Mouse (Mus musculus) intestine, embryonic 15.5 days (tissue): ENCODE results near the gene Tmem198. TPM values are rescaled to one million over a fixed set of nuclear protein-coding genes. Genes with fewer than 3 reads are reported as not detected.

ENCODE experiments used
- ATAC-seq: fragments of 200-750 bp; cut with Nextera tagmentation; 2 replicates; pipeline ENCODE4 v1.8.0; 2017; ENCODE audit warnings: moderate TSS enrichment, moderate library complexity
- H3K27ac ChIP-seq: fragments of 300-500 bp; sonication (generic); 2 replicates; pipeline ENCODE4 v1.5.1; 2015; ENCODE audit warnings: mild to moderate bottlenecking, inconsistent platforms
- H3K27me3 ChIP-seq: fragments of 300-500 bp; sonication (generic); replicated peaks from 2 replicates; pipeline ENCODE4 v1.6.1; 2015; ENCODE audit warnings: inconsistent platforms
- H3K36me3 ChIP-seq: fragments of 300-500 bp; sonication (generic); 2 replicates; pipeline ENCODE4 v1.6.1; 2015; ENCODE audit warnings: inconsistent platforms
- H3K4me1 ChIP-seq: fragments of 300-500 bp; sonication (generic); replicated peaks from 2 replicates; pipeline ENCODE4 v1.6.1; 2015; ENCODE audit warnings: inconsistent platforms
- H3K4me2 ChIP-seq: fragments of 300-500 bp; sonication (generic); replicated peaks from 2 replicates; pipeline ENCODE4 v1.6.1; 2015; ENCODE audit warnings: mild to moderate bottlenecking, inconsistent platforms
- H3K4me3 ChIP-seq: fragments of 300-500 bp; sonication (generic); replicated peaks from 2 replicates; pipeline ENCODE4 v1.5.1; 2015; ENCODE audit warnings: inconsistent platforms
- H3K9ac ChIP-seq: fragments of 300-500 bp; sonication (generic); 2 replicates; pipeline ENCODE4 v1.6.1; 2015; ENCODE audit warnings: inconsistent platforms
- H3K9me3 ChIP-seq: fragments of 300-500 bp; sonication (generic); 2 replicates; pipeline ENCODE4 v1.6.1; 2016; ENCODE audit warnings: inconsistent platforms
- WGBS: fragments of 180-500 bp; shearing (Covaris S2); methylation state at CpG from one replicate; pipeline ENCODE4 v1.1.7; 2015; 5-methylcytosine and 5-hydroxymethylcytosine counted together
- polyA plus RNA-seq: library from polyadenylated mRNA; unstranded; fragments of >200 nt; fragmentation: Nextera tagmentation; extraction: Ambion mirVana; gene quantifications from 2 replicates; pipeline ENCODE4 v1.2.1, GENCODE M21; 2015

Gene Tmem198
- polyA plus RNA-seq, 1 experiment from 2014 or later: 2.2 TPM

GRCm38 (mm10) chr1:75533325-75534252 lies 54.3 kb downstream of the Tmem198 start:
- WGBS: 87% methylated on average over 19 of the region's 19 CpGs
- H3K4me3 ChIP-seq: no peak overlapping the region
- no peak for ATAC-seq

More at GRCm38 (mm10) chr1:75533325-75534252, 54.3 kb downstream of the Tmem198 start:
- no peaks in the 10 kb centered on the region for H3K27me3 ChIP-seq
- no peaks in the 10 kb centered on the region for H3K9me3 ChIP-seq
- H3K4me2 ChIP-seq: no peak overlapping the region
- no peak overlapping the region for H3K27ac ChIP-seq
- no peak overlapping the region for H3K9ac ChIP-seq
- peaks cover 7% of the 10 kb centered on the region for H3K36me3 ChIP-seq
- H3K4me1 ChIP-seq: no peaks in the 10 kb centered on the region

Other genes with a start within 250 kb of the Tmem198 start
- not detected in 2 replicates for gene A630095N17Rik, start 247.4 kb upstream of the Tmem198 start, polyA plus RNA-seq
- gene Dnajb2, start 243.1 kb upstream of the Tmem198 start, polyA plus RNA-seq: 25.5 and 26.2 TPM in 2 replicates
- gene Ptprn, start 215.0 kb upstream of the Tmem198 start, polyA plus RNA-seq: 3.2 and 3.6 TPM in 2 replicates
- 12.7 and 13.8 TPM in 2 replicates for gene Resp18, start 201.1 kb upstream of the Tmem198 start, polyA plus RNA-seq
- gene Dnpep, start 161.5 kb upstream of the Tmem198 start, polyA plus RNA-seq: 131 and 145 TPM in 2 replicates
- gene Des, start 119.2 kb upstream of the Tmem198 start, polyA plus RNA-seq: 105 and 111 TPM in 2 replicates
- gene Speg, start 104.2 kb upstream of the Tmem198 start, polyA plus RNA-seq: 35.6 and 39.3 TPM in 2 replicates
- 98.9 and 103 TPM in 2 replicates for gene Gmppa, start 43.6 kb upstream of the Tmem198 start, polyA plus RNA-seq
- gene Asic4, start 29.1 kb upstream of the Tmem198 start, polyA plus RNA-seq: 2.6 and 2.7 TPM in 2 replicates
- 35.9 and 36.9 TPM in 2 replicates for gene Chpf, start 225 bp upstream of the Tmem198 start, polyA plus RNA-seq
- 70.3 and 70.5 TPM in 2 replicates for gene Obsl1, start 26.9 kb downstream of the Tmem198 start, polyA plus RNA-seq
- gene Inha, start 27.5 kb downstream of the Tmem198 start, polyA plus RNA-seq: 5.2 and 8.9 TPM in 2 replicates
- gene Stk11ip, start 42.0 kb downstream of the Tmem198 start, polyA plus RNA-seq: 18.2 and 18.9 TPM in 2 replicates
- 13.4 and 14.1 TPM in 2 replicates for gene Slc4a3, start 66.7 kb downstream of the Tmem198 start, polyA plus RNA-seq